Mouse (Mus musculus) right cerebral cortex, postnatal 14 days (tissue): ENCODE data around the gene Vldlr.

Experiments
- DNase-seq: peaks from one replicate; pipeline ENCODE4 v3.0.0; 2022

The Vldlr gene

GRCm38 (mm10) chr19:27239913-27240312 is 23.6 kb downstream of the Vldlr start:
- no peak for DNase-seq

- DNase-seq = no peak
Measured at GRCm38 (mm10) chr19:27243527-27243926, 27.2 kb downstream of the Vldlr start.

- no peak for DNase-seq
Measured at GRCm38 (mm10) chr19:27254756-27255155, 38.5 kb downstream of the Vldlr start.

- no peak for DNase-seq
Measured at GRCm38 (mm10) chr19:27255678-27256077, 39.4 kb downstream of the Vldlr start.

GRCm38 (mm10) chr19:27260102-27260501 is 43.8 kb downstream of the Vldlr start:
- DNase-seq = no peak

- peak; percentile 8 for DNase-seq
Measured at GRCm38 (mm10) chr19:27260621-27261278, 44.5 kb downstream of the Vldlr start.

- no peak for DNase-seq
Measured at GRCm38 (mm10) chr19:27262141-27262540, 45.9 kb downstream of the Vldlr start.

- no peak for DNase-seq
Measured at GRCm38 (mm10) chr19:27273385-27273784, 57.1 kb downstream of the Vldlr start.

GRCm38 (mm10) chr19:27274382-27274781 is 58.1 kb downstream of the Vldlr start:
- DNase-seq = no peak

- DNase-seq = no peak
Measured at GRCm38 (mm10) chr19:27279174-27279573, 62.9 kb downstream of the Vldlr start.
